In genomic region chrX:93301798-93302197, GRCm38 (mm10) we compare ENCODE assay signal across 13 mouse cellular contexts. TPM values are rescaled to one million over a fixed set of nuclear protein-coding genes. Genes with fewer than 3 reads are reported as not detected.
"Had no signal": no experiment of that assay in that cellular context is flagged by ENCODE, and none has a peak within 500 bp of the region (broad histone marks: within the 10 kb centered on the region; RNA-seq: fewer than 3 reads in every experiment).

No protein-coding gene starts in this region.

- H3K4me2 ChIP-seq: kidney, embryonic 15.5 days; liver, embryonic 13.5 days; lung, embryonic 15.5 days; midbrain, embryonic 15.5 days had no signal

- H3K27ac ChIP-seq: kidney, embryonic 15.5 days; left cerebral cortex, adult 2 months; limb, embryonic 10.5 days; liver, embryonic 13.5 days; lung, embryonic 15.5 days; macrophage; midbrain, embryonic 15.5 days; stomach, postnatal 0 days had no signal

- H3K9ac ChIP-seq: kidney, embryonic 15.5 days; liver, embryonic 13.5 days; liver, postnatal 0 days; lung, embryonic 15.5 days; midbrain, embryonic 15.5 days had no signal

- H3K4me3 ChIP-seq: kidney, embryonic 15.5 days; left cerebral cortex, adult 2 months; limb, embryonic 10.5 days; liver, embryonic 13.5 days; lung, embryonic 15.5 days; megakaryocyte, embryonic 14.5 days; midbrain, embryonic 15.5 days had no signal

- DNase-seq: kidney, adult 2 months; kidney, postnatal 14 days; liver, embryonic 13.5 days; liver, postnatal 0 days; lung, postnatal 14 days had no signal

- H3K36me3 ChIP-seq: kidney, embryonic 15.5 days; limb, embryonic 10.5 days; lung, embryonic 15.5 days; midbrain, embryonic 15.5 days had no signal

- ATAC-seq: liver, postnatal 0 days; midbrain, embryonic 15.5 days had no signal

- H3K9me3 ChIP-seq: kidney, embryonic 15.5 days; limb, embryonic 10.5 days; liver, embryonic 13.5 days; lung, embryonic 15.5 days; midbrain, embryonic 15.5 days had no signal

RNA-seq across cellular contexts. Expression of gene Arx, which starts 15.6 kb away (rescaled TPM):
- polyA plus RNA-seq: kidney, adult 2 months; liver, postnatal 0 days; lung, embryonic 15.5 days; macrophage had no signal
